Mouse (Mus musculus) gonadal fat pad, adult 2 months (tissue): ENCODE data around the gene Coro6. TPM values are rescaled to one million over a fixed set of nuclear protein-coding genes. Genes with fewer than 3 reads are reported as not detected.

Experiments used
- DNase-seq: peaks from one replicate; pipeline ENCODE4 v3.0.0-alpha.2; 2012; ENCODE audit warnings: low read depth
- polyA plus RNA-seq: library from polyadenylated mRNA; depleted of rRNA; stranded (reverse); fragments of >200 nt; gene quantifications from 2 replicates; pipeline ENCODE4 v1.2.3, GENCODE M21; 2012; rRNA removed

The Coro6 gene
- polyA plus RNA-seq, 1 experiment, result 15.9 TPM

DNA sequence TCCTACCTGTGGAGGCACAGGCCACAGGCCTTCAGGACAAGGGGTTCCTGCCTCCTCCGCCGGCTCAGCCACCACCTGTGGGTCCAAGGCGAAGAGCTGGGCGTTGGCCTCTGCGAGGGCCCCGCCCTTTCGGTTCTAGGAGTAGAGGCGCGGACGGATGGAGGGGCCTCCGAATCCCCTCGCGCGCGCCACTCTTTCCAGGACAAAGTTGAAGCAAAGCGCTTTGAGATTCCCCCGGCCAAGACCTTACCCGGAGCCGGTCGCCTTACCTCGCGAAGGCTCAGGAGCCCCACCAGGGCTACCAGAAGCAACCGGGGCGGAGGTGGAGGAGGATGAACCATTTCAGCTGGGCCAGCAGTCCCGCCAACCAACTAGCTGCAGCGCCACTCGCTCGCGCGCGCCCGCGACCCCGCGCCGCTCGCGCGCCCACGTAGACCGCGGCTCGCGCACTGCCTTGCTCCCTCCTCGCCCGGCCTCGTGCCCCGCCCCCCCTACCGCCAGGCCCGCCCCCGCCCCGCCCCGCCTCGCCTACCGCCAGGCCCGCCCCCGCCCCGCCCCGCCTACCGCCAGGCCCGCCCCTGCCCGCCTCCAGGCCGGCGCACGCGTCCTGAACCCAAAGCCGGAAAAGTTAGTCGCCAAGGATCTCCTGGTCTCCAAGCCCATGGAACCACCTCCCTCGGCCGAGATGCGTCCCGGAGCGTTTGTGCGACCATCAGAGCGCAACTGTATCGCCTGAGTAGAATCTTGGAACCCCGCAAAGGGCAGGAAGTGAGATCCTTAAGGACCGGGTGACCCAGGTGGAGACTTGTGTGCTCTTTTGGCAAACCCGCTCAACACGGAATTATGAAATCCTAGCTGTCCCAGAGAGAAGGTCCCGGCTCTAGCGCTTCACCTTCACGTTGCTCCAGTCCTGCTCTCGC lies 50.9 kb downstream of the Coro6 start:
- no peak for DNase-seq

- no peak for DNase-seq
These were observed 51.6 kb downstream of the Coro6 start for GRCm38 (mm10) chr11:77513811-77514170.

GRCm38 (mm10) chr11:77514281-77514831 lies 52.1 kb downstream of the Coro6 start:
- no peak for DNase-seq

DNA sequence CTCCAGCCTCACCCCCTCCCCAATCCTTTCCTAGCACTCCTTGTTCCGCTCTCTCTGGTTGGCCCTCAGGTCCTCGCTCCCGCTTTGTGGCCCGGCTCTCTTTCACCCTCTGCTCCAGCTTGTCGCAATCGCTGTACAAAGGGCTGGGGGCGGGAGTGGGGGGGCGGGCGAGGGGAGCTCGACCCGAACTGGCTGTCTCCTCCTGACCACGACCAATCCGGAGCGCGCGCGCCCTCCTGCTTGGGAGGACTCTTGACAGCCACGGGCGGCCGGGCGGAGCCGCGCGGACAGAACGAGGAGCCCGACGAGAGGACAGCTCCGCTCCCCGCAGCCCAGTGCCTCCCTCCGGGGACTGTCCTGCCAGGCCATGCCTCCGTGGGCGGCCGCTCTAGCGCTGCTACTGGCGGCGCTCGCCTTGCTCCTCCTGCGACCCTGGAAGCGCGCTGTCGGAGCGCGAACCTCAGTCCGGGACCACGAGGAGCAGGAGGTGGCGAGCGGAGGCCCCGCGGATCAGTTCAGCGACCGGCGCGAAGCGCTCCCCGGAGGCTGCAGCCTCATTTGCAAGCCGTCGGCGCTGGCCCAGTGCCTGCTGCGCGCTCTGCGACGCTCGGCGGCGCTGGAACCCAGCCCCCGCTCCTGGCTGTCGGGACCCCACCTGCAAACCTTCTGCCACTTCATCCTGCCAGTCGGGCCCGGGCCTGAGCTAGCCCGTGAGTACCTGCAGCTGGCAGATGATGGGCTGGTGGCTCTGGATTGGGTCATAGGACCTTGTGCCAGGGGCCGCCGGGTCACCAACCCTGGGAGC lies 52.8 kb downstream of the Coro6 start, which contains the start of gene Abhd15:
Abhd15 (plus strand) TSS at position 290 of the 805 bp plus-strand sequence.
- DNase-seq, result no peak

DNA sequence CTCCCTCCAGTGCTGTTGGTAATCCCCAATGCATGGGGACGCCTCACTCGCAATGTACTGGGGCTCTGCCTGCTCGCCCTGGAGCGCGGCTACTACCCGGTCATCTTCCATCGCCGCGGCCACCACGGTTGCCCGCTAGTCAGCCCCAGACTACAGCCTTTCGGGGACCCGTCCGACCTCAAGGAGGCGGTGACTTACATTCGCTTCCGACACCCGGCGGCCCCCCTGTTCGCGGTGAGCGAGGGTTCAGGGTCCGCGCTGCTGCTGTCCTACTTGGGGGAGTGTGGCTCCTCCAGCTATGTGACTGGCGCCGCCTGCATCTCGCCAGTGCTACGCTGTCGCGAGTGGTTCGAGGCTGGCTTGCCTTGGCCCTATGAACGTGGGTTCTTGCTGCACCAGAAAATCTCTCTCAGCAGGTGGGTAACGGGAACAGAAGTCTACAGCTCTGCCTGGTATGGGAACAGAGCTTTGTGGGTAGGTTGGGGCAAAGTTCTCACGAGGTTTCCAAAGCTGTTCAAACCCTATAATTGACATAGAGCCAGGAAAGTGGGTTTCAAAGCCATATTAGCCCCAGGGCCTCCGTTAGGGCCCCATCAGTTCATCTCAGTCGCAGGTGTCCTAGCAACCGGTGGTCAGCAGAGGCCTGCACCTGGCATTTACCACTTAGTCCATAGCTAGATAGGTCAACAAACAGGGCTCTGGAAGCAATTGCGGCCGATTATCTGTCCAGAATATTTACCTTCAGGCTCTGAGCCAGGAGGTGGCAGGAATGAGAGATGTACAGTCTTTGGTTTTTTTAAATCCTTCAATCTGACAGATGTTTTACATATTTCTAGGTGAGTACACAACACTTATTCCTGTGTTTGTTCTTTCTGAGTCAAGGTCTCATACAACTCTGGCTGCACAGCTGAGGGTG lies 53.7 kb downstream of the Coro6 start, which contains the start of gene Trp53i13:
Trp53i13 (minus strand) TSS at position 344 of the 916 bp plus-strand sequence.
- DNase-seq, result no peak

GRCm38 (mm10) chr11:77516553-77517425 lies 54.6 kb downstream of the Coro6 start:
- no peak for DNase-seq

GRCm38 (mm10) chr11:77518051-77518798 lies 56.0 kb downstream of the Coro6 start:
- DNase-seq, result no peak

GRCm38 (mm10) chr11:77519043-77519442 lies 56.8 kb downstream of the Coro6 start, which contains the start of gene Gm10392:
TSS of gene Gm10392 (minus strand) at chr11:77519198.
- DNase-seq, result no peak

Other genes starting within 250 kb of the Coro6 start
- gene Ssh2, start 246.1 kb upstream of the Coro6 start, polyA plus RNA-seq, result 11.1 and 14.3 TPM in 2 replicates
- gene Ankrd13b, start 27.3 kb downstream of the Coro6 start, polyA plus RNA-seq, result 11.7 and 11.8 TPM in 2 replicates
- gene Git1, start 31.2 kb downstream of the Coro6 start, polyA plus RNA-seq, result 55.4 and 69.2 TPM in 2 replicates
- 21.7 and 34.2 TPM in 2 replicates for gene Abhd15, start 52.7 kb downstream of the Coro6 start, polyA plus RNA-seq
- 20.1 and 20.4 TPM in 2 replicates for gene Trp53i13, start 53.6 kb downstream of the Coro6 start, polyA plus RNA-seq
- not detected in 2 replicates for gene Gm10392, start 56.8 kb downstream of the Coro6 start, polyA plus RNA-seq
- 7.6 and 9.8 TPM in 2 replicates for gene Taok1, start 145.4 kb downstream of the Coro6 start, polyA plus RNA-seq
- 10.4 and 11.1 TPM in 2 replicates for gene Nufip2, start 223.7 kb downstream of the Coro6 start, polyA plus RNA-seq